Mouse (Mus musculus) spleen, adult 12 weeks (tissue): Measurements from ENCODE around the gene Cd300ld5.
A peak's percentile ranks its signal among the peaks of the same experiment; 100 is the strongest.
"Not testable (repeated sequence)": the region's sequence is repeated elsewhere in the genome, so short reads cannot be mapped to it uniquely, and the experiment has no call there.

Source experiments
- DNase-seq: peaks from one replicate; pipeline ENCODE4 v3.0.0; 2022; ENCODE audit warnings: low spot score

The Cd300ld5 gene

GRCm38 (mm10) chr11:115037669-115038068 lies at the start of gene Cd300ld5:
Gene Cd300ld5, minus strand, starts transcription at chr11:115037769.
- DNase-seq = not testable (repeated sequence)

GRCm38 (mm10) chr11:115086213-115086612 lies 48.6 kb upstream of the Cd300ld5 start:
- no peak for DNase-seq

- no peak for DNase-seq
Measured at GRCm38 (mm10) chr11:115085064-115085463, 47.5 kb upstream of the Cd300ld5 start.

GRCm38 (mm10) chr11:115084595-115084994 lies 47.0 kb upstream of the Cd300ld5 start:
- DNase-seq = no peak

- peak; percentile 43 for DNase-seq
Measured at GRCm38 (mm10) chr11:115083376-115084139, 46.0 kb upstream of the Cd300ld5 start.

- DNase-seq = no peak
Measured at GRCm38 (mm10) chr11:115082196-115082595, 44.6 kb upstream of the Cd300ld5 start.

GRCm38 (mm10) chr11:115081373-115081772 lies 43.8 kb upstream of the Cd300ld5 start:
- no peak for DNase-seq

- DNase-seq = no peak
Measured at GRCm38 (mm10) chr11:115080886-115081285, 43.3 kb upstream of the Cd300ld5 start.

GRCm38 (mm10) chr11:115078680-115079079 lies 41.1 kb upstream of the Cd300ld5 start:
- no peak for DNase-seq

- DNase-seq = no peak
Measured at GRCm38 (mm10) chr11:115077436-115077835, 39.9 kb upstream of the Cd300ld5 start.

- DNase-seq = no peak
Measured at GRCm38 (mm10) chr11:115075859-115076258, 38.3 kb upstream of the Cd300ld5 start.

- DNase-seq = no peak
Measured at GRCm38 (mm10) chr11:115075407-115075806, 37.8 kb upstream of the Cd300ld5 start.

- no peak for DNase-seq
Measured at GRCm38 (mm10) chr11:115073002-115073401, 35.4 kb upstream of the Cd300ld5 start.

GRCm38 (mm10) chr11:115071631-115072294 lies 34.2 kb upstream of the Cd300ld5 start:
- DNase-seq = no peak

GRCm38 (mm10) chr11:115071015-115071551 lies 33.5 kb upstream of the Cd300ld5 start:
- no peak for DNase-seq

GRCm38 (mm10) chr11:115066768-115067167 lies 29.2 kb upstream of the Cd300ld5 start:
- no peak for DNase-seq

GRCm38 (mm10) chr11:115062077-115062476 lies 24.5 kb upstream of the Cd300ld5 start, which contains the start of gene Cd300e:
Gene Cd300e, minus strand, starts transcription at chr11:115062177.
- no peak for DNase-seq

- DNase-seq = no peak
Measured at GRCm38 (mm10) chr11:115059797-115060196, 22.2 kb upstream of the Cd300ld5 start.

GRCm38 (mm10) chr11:115058701-115059100 lies 21.1 kb upstream of the Cd300ld5 start:
- no peak for DNase-seq

- no peak for DNase-seq
Measured at GRCm38 (mm10) chr11:115054537-115054936, 17.0 kb upstream of the Cd300ld5 start.

GRCm38 (mm10) chr11:115052991-115053390 lies 15.4 kb upstream of the Cd300ld5 start:
- no peak for DNase-seq

- no peak for DNase-seq
Measured at GRCm38 (mm10) chr11:115052206-115052605, 14.6 kb upstream of the Cd300ld5 start.

GRCm38 (mm10) chr11:115049282-115049895 lies 11.8 kb upstream of the Cd300ld5 start:
- no peak for DNase-seq
